Mouse (Mus musculus): ENCODE data around the gene Zc3h12c. TPM values are rescaled to one million over a fixed set of nuclear protein-coding genes. Genes with fewer than 3 reads are reported as not detected.
"Not testable (repeated sequence)": the region's sequence is repeated elsewhere in the genome, so short reads cannot be mapped to it uniquely, and the experiment has no call there.

The Zc3h12c gene
- total RNA-seq, 1 experiment from 2014 or later, result 8.7 TPM

DNA sequence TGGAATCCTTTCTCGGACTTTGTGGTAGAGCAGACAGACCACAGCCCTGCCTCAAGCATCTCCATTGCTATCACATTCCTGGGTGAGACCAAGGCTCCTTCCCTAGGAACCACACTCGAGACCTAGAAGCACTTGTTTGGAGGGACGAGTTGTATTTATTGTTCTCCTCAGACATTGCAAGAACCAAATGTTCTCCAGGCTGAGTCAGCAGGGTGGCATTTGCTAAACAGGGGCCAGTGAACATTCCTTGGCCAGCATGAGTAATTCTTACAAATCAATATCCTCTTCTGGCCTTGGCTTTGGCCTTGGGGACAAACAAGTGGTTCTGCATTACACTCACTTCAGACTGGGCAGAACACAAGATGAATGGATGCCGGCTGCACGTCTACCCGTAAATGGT lies 62.9 kb downstream of the Zc3h12c start:
- no peak for ATAC-seq (replicated peaks; ENCODE audit: low read depth, poor library complexity, severe bottlenecking)

GRCm38 (mm10) chr9:52104225-52104615 lies 64.2 kb downstream of the Zc3h12c start:
- no peak for ATAC-seq (replicated peaks; ENCODE audit: low read depth, poor library complexity, severe bottlenecking)

GRCm38 (mm10) chr9:52103448-52104224 lies 64.7 kb downstream of the Zc3h12c start:
- 0 out of 2 replicates have a peak, but pooled peaks have one; percentile 17 for ATAC-seq (replicated peaks; ENCODE audit: low read depth, poor library complexity, severe bottlenecking)

GRCm38 (mm10) chr9:52102060-52102844 lies 66.1 kb downstream of the Zc3h12c start:
- 0 out of 2 replicates have a peak, but pooled peaks have one; percentile 11 for ATAC-seq (replicated peaks; ENCODE audit: low read depth, poor library complexity, severe bottlenecking)

DNA sequence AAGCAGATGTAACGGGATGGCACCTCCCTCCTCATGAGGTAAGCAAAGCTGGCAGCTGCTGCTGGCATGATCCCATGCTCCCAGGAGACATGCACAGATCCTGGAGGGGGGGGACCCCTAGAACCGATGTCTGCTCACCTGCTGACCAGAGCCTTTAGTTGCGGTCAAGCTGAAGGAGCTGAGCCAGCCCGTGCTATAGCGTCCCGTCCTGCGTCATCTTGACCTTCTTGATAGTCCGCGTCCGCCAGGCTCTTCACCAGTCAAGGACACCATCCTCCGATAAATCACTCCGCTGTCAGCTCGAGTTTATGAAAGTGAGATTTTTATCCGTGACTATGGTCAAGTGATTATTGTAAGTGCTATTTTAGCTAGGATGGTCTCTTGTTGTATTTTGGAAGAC lies 67.9 kb downstream of the Zc3h12c start:
- ATAC-seq (replicated peaks; ENCODE audit: low read depth, poor library complexity, severe bottlenecking), result no peak

GRCm38 (mm10) chr9:52098600-52098999 lies 69.8 kb downstream of the Zc3h12c start:
- peak; percentile 89 for ATAC-seq (replicated peaks; ENCODE audit: low read depth, poor library complexity, severe bottlenecking)

DNA sequence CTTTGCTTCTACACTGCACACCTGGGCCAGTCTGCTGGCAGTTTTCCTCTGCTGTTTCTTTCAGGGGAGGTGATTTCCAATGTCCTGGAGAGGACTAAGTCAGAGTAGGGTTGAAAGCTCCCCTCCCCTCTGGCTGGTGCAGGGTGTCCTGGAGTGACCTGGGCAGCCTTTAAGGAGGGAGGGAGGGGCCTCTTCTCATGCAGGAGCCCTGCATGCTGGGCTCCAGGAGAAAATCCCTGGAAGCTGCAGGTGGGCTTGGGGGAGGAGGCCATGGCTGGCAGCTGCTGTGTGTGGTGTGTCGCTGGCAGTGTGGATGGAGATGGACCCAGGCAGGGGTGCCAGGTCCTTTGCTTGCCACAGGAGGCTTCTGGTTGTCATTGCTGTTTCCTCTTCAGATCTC lies 71.0 kb downstream of the Zc3h12c start:
- ATAC-seq (replicated peaks; ENCODE audit: low read depth, poor library complexity, severe bottlenecking), result no peak

DNA sequence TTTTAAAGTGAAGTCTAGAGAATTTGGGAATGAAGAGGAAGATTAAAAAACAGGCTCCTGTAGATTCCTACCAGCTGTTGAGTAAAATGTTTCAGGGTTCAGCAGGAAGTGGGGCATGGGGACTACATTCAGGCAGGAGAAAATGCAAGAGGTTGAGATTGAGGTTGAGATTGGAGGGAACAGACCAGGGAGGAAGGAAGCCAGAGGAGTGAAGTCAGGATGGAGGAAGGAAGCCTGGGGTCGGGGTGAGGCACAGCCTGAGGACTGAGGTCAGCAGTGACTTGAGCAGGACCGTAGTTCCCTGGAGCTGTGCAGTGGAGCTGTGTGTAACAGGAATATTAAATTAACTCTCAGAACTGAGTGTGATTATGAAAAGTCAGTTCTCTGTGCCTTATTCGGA lies 72.7 kb downstream of the Zc3h12c start:
- ATAC-seq (replicated peaks; ENCODE audit: low read depth, poor library complexity, severe bottlenecking), result no peak

DNA sequence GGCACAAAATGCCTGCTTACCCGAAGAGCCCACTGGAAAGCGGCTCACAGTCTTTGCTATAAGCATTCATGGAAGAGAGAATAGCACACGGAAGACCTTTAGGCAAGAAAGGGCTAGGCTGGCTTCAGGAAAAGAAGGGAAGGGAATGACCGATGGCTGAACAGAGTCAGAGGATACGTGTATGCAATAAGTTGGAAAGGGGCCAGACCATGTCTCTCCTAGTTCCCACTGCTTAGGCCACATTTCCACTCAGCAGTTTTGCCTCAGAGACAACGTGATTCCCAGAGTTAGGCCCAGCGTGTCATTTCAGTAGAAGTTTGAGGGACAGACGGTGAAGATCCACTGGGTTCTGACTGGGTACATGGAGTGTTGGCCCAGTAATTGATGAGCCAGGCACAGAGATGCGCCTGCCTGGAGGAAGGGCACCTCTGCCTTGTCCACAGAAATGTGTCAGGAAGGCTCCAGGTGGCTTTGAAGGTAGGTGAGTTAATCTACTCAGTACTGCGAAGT lies 73.8 kb downstream of the Zc3h12c start:
- no peak for ATAC-seq (replicated peaks; ENCODE audit: low read depth, poor library complexity, severe bottlenecking)

DNA sequence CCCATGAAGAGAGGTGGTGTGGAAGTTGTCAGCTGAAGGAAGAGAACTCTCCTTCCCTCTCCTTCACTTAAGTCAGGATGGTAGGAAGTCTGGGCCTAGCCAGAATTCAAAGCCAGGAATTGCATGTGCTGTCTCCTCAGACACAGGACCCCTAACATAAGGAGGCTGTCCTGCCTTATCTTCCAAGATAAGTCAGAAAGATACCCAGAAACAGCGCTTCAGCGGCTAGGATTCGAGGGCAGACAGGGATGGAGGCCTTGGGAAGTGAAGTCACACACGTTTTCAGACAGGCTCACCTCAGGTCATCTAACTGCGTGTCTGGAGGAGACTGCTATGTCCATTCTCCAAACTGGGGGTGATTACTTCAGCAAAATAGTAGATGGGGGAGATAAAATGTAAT lies 74.4 kb downstream of the Zc3h12c start:
- ATAC-seq (replicated peaks; ENCODE audit: low read depth, poor library complexity, severe bottlenecking), result no peak

DNA sequence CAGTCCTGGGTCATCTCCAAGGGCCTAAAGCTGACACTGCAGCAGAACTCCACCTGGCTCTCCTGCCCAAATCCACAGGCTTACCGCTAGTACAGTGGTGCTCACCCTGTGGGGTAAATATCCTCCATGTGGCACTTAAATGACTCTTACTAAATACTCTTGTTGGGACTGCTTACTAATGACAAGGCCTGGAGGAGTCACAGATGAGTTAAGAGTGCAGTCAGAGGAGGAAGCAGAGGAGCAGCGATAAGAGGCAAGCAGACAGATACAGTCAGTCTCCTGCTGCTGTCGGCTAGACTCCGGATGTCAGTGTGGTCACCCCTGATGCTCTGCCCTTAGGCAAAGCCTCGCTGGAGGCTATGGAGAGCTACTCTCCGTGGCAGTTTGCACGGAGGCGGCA lies 75.3 kb downstream of the Zc3h12c start:
- ATAC-seq (replicated peaks; ENCODE audit: low read depth, poor library complexity, severe bottlenecking), result peak; percentile 76

DNA sequence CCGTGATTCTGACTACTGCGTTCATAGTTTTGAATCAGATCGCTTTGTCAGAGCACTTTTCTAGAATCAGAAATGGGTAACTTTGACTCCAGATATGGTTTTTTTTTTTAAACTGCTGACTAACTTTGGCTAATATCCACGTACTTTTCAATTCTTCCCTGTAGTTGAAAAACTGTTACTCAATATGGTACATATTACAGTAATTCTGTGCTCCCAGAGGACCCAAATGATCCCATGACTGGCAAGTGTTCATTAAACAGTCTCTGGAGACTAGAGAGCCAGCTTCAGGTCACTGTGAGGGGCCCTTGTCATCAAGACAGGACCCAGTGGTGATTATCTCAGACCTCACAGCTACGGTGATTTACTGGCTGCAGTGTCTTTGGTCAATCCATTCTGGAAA lies 76.1 kb downstream of the Zc3h12c start:
- no peak for ATAC-seq (replicated peaks; ENCODE audit: low read depth, poor library complexity, severe bottlenecking)

- no peak for ATAC-seq (replicated peaks; ENCODE audit: low read depth, poor library complexity, severe bottlenecking)
Observed at GRCm38 (mm10) chr9:52091752-52092151, 76.6 kb downstream of the Zc3h12c start.

GRCm38 (mm10) chr9:52082414-52082813 lies 86.0 kb downstream of the Zc3h12c start:
- no peak for ATAC-seq (replicated peaks; ENCODE audit: low read depth, poor library complexity, severe bottlenecking)

- no peak for ATAC-seq (replicated peaks; ENCODE audit: low read depth, poor library complexity, severe bottlenecking)
Observed at GRCm38 (mm10) chr9:52081979-52082378, 86.4 kb downstream of the Zc3h12c start.

DNA sequence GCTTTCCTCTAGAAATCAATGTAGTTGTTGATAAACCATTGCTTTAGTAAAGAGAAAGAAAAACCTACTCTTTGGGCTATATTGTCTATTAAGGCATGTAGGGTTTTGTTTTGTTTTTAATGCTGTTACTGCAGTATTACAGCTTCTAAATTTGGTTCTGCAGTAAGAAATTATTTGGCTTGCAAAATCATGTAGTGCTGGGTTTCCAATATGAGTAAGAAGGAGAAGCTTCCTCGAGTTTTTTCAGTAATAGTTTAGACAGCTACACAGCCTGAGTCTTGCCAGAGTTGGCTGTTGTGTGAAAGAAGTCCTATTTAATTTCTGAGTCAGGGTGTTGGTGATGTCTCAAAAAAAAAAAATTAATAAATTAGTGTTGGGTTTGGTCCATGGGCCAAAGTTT lies 90.7 kb downstream of the Zc3h12c start:
- ATAC-seq (replicated peaks; ENCODE audit: low read depth, poor library complexity, severe bottlenecking), result no peak

- no peak for ATAC-seq (replicated peaks; ENCODE audit: low read depth, poor library complexity, severe bottlenecking)
Observed at GRCm38 (mm10) chr9:52076089-52076488, 92.3 kb downstream of the Zc3h12c start.

GRCm38 (mm10) chr9:52072202-52072601 lies 96.2 kb downstream of the Zc3h12c start:
- ATAC-seq (replicated peaks; ENCODE audit: low read depth, poor library complexity, severe bottlenecking), result no peak

GRCm38 (mm10) chr9:52071352-52071751 lies 97.0 kb downstream of the Zc3h12c start:
- ATAC-seq (replicated peaks; ENCODE audit: low read depth, poor library complexity, severe bottlenecking), result not testable (repeated sequence)

DNA sequence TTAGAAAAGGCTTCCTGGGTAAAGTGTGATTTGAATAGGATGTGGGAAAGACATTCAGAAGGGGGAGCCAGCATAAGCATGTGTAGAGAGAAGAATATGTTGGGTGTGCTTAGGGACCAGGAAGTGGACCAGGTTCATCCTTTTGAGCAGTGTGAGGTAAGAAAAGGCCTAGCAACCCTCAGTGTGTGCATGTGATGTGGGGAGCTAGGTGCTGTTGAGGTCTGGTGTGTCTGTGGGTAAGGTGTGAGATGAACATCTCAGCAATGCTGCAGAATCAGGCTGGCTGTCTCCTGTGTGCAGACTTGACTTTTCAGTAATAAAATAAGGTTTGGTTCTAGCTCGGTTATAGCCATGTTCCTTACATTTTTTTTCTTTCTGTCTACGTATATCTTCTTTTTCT lies 98.3 kb downstream of the Zc3h12c start:
- ATAC-seq (replicated peaks; ENCODE audit: low read depth, poor library complexity, severe bottlenecking), result no peak
